12 mouse cellular contexts compared by ENCODE assay signal in the genomic region with DNA sequence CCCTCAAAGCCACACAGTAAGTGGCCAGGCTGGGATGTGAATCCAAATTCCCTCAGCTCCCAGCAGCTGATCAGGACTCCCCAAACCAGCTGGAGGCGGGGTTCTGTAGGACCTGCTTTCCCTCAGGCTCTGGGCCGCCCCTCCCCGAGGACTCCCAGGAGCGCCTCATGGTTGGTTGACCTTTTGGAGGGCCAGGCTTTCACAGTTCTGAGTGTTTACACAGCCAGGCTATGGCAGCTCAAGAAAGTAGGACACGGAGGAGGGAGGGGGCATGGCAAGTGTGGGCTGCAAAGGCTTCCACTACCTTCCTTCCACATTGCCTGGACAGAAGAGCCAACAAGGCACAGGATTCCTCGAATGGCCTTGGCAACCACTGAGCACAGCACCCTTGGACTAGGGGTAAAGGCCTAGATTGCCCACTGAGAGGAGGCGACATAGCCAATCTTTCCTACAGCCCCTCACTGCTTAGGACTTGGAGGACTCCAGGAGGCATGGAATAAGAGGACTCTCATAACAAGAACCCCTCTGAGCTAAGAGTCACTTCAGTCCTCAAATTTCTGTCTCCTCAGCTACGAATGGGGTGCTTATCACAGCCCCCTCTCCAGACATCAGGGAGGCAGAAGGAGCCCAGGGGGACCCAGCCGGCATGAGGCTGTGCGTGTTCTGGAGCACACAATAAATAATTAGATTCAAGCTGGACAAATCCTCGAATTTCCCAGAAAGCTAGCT. TPM values are rescaled to one million over a fixed set of nuclear protein-coding genes. Genes with fewer than 3 reads are reported as not detected.
A peak's percentile ranks its signal among the peaks of the same experiment; 100 is the strongest.
DNase-seq lines count a peak whose midpoint lies in the region; ATAC-seq and TF ChIP-seq lines count a peak whose summit lies in the region.
"Had no signal": no experiment of that assay in that cellular context is flagged by ENCODE, and none has a peak within 500 bp of the region (broad histone marks: within the 10 kb centered on the region; RNA-seq: fewer than 3 reads in every experiment).

No protein-coding gene starts in this region.

- whole genome bisulfite sequencing in embryonic facial prominence, embryonic 10.5 days = 67% methylated on average over 11 of the region's 11 CpGs
- 38% methylated on average over 11 of the region's 11 CpGs for WGBS in intestine, postnatal 0 days

- TF ChIP-seq CTCF in gastrocnemius, adult 2 months (IDR thresholded peaks at IDR 0.05) = no peak
- TF ChIP-seq CTCF in intestine, postnatal 0 days (IDR thresholded peaks at IDR 0.05; ENCODE audit: low read depth) = no peak

- peak overlapping the region; percentile 63; the same call in 1 of the 2 replicates for H3K27ac ChIP-seq in gastrocnemius, adult 2 months
- no peak overlapping the region for H3K27ac ChIP-seq in embryonic facial prominence, embryonic 10.5 days (replicated peaks)
- no peak overlapping the region for H3K27ac ChIP-seq in intestine, postnatal 0 days (ENCODE audit: low read depth, low read length)
- H3K27ac ChIP-seq: hindbrain, embryonic 10.5 days; liver, embryonic 13.5 days had no signal

- ATAC-seq in intestine, postnatal 0 days = no peak
- ATAC-seq: Patski had no signal

- H3K9me3 ChIP-seq in embryonic facial prominence, embryonic 10.5 days = no peaks in the 10 kb centered on the region
- H3K9me3 ChIP-seq in intestine, postnatal 0 days (ENCODE audit: control insufficient read depth) = no peaks in the 10 kb centered on the region
- H3K9me3 ChIP-seq: hindbrain, embryonic 10.5 days; liver, embryonic 13.5 days had no signal

- H3K9ac ChIP-seq in intestine, postnatal 0 days (ENCODE audit: low read depth, low read length) = no peak overlapping the region
- H3K9ac ChIP-seq: liver, embryonic 13.5 days had no signal

- no peak overlapping the region for H3K4me3 ChIP-seq in gastrocnemius, adult 2 months
- H3K4me3 ChIP-seq in embryonic facial prominence, embryonic 10.5 days = no peak overlapping the region
- no peak overlapping the region for H3K4me3 ChIP-seq in intestine, postnatal 0 days (ENCODE audit: low read depth, low read length)
- H3K4me3 ChIP-seq: hindbrain, embryonic 10.5 days; liver, embryonic 13.5 days had no signal

- H3K27me3 ChIP-seq in embryonic facial prominence, embryonic 10.5 days (replicated peaks; ENCODE audit: low read depth, poor library complexity, severe bottlenecking) = no peaks in the 10 kb centered on the region
- no peaks in the 10 kb centered on the region for H3K27me3 ChIP-seq in intestine, postnatal 0 days (replicated peaks; ENCODE audit: control insufficient read depth, insufficient read depth, low read length)
- H3K27me3 ChIP-seq: liver, embryonic 13.5 days had no signal

- peaks cover 35% of the 10 kb centered on the region for H3K4me1 ChIP-seq in embryonic facial prominence, embryonic 10.5 days
- H3K4me1 ChIP-seq in intestine, postnatal 0 days (replicated peaks; ENCODE audit: control insufficient read depth, insufficient read depth, low read length) = no peaks in the 10 kb centered on the region
- H3K4me1 ChIP-seq: liver, embryonic 13.5 days had no signal

- intact Hi-C loops in gastrocnemius, adult 2 months (cut with DNase I) = no loop called here
- intact Hi-C loops in gastrocnemius, postnatal 14 days (cut with DNase I; ENCODE audit: low total_unique reads) = no loop called here
- intact Hi-C loops in heart, postnatal 25 days (cut with DNase I) = no loop called here

- peak; percentile 62 for DNase-seq in gastrocnemius, adult 2 months
- no peak for DNase-seq in gastrocnemius, postnatal 14 days
- DNase-seq in cerebellum, adult 11-12 months = peak; percentile 39
- DNase-seq in embryonic facial prominence, embryonic 10.5 days (ENCODE audit: low spot score) = peak; percentile 27
- DNase-seq in lung, postnatal 36 days = peak; percentile 85
- DNase-seq in heart, postnatal 25 days (ENCODE audit: low spot score) = no peak
- DNase-seq in adrenal gland, adult 2 months = no peak
- DNase-seq: heart, adult 11 months; liver, embryonic 13.5 days had no signal

- H3K36me3 ChIP-seq in embryonic facial prominence, embryonic 10.5 days (replicated peaks) = no peaks in the 10 kb centered on the region
- H3K36me3 ChIP-seq in intestine, postnatal 0 days (ENCODE audit: control insufficient read depth, insufficient read depth) = no peaks in the 10 kb centered on the region
- H3K36me3 ChIP-seq: hindbrain, embryonic 10.5 days; liver, embryonic 13.5 days had no signal

- H3K4me2 ChIP-seq in intestine, postnatal 0 days (replicated peaks; ENCODE audit: low read depth) = no peak overlapping the region
- H3K4me2 ChIP-seq: liver, embryonic 13.5 days had no signal

RNA-seq across cellular contexts. Expression of a gene that starts 29.5 kb away (rescaled TPM):
- total RNA-seq in gastrocnemius, adult 2 months (2021) = under 1 TPM; 0.17 to 0.48 TPM
- under 1 TPM; 0.47 to 0.82 TPM for total RNA-seq in gastrocnemius, postnatal 14 days (2021)
- 2.1 and 2.4 TPM in 2 replicates for polyA plus RNA-seq in embryonic facial prominence, embryonic 10.5 days (2016; fragmentation: Nextera tagmentation; extraction: Ambion mirVana)
- total RNA-seq in heart, postnatal 25 days (2021) = 1 to 10 TPM; 1.5 to 1.7 TPM
- 0.72 and 0.98 TPM in 2 replicates for polyA plus RNA-seq in intestine, postnatal 0 days (2015; fragmentation: Nextera tagmentation; extraction: Ambion mirVana)
- total RNA-seq in adrenal gland, adult 2 months (2021) = 1 to 10 TPM in 1 of 2 experiments, under 1 TPM in 1; 0.55 to 1.8 TPM
- polyA plus RNA-seq in adrenal gland, adult 2 months (2012; rRNA removed) = 4.1 and 5.9 TPM in 2 replicates

Comparison
In these comparisons a context has a peak if more than half of its experiments do, and no peak if none do; other contexts are left out.
1. DNase-seq: peak in gastrocnemius, adult 2 months (single experiment), cerebellum, adult 11-12 months (single experiment), embryonic facial prominence, embryonic 10.5 days (single experiment) and lung, postnatal 36 days (single experiment); none in gastrocnemius, postnatal 14 days (single experiment), heart, postnatal 25 days (single experiment) and adrenal gland, adult 2 months (single experiment).